Mouse (Mus musculus): ENCODE data around the gene Krt33b. TPM values are rescaled to one million over a fixed set of nuclear protein-coding genes. Genes with fewer than 3 reads are reported as not detected.
A peak's percentile ranks its signal among the peaks of the same experiment; 100 is the strongest.

Gene Krt33b
- total RNA-seq (2021): not detected in 2 replicates
- long read RNA-seq: 0 reads

- no peak for DNase-seq
Observed at GRCm38 (mm10) chr11:100029768-100030167, at the start of gene Krt33b. TSS of gene Krt33b (minus strand) at chr11:100029868.

DNA sequence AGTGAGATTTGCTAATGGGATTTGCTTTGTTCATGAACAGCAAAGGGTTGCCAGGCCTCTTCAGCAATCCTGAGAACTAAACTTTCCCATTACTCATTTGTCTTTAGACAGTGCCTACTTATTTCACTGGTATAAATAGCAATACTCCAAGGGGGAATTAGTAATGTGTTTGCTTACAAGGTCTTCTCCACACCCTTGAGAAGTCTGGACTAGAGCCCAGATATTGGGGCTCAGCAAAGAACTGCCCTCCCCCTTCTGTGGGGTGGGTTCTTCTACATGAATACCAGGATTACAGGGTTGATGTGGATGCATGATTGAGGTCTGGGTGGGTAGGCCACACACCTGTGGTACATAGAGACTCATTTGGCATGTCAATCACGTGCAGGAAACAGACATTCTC, 44.2 kb upstream of the Krt33b start:
- DNase-seq: no peak

DNA sequence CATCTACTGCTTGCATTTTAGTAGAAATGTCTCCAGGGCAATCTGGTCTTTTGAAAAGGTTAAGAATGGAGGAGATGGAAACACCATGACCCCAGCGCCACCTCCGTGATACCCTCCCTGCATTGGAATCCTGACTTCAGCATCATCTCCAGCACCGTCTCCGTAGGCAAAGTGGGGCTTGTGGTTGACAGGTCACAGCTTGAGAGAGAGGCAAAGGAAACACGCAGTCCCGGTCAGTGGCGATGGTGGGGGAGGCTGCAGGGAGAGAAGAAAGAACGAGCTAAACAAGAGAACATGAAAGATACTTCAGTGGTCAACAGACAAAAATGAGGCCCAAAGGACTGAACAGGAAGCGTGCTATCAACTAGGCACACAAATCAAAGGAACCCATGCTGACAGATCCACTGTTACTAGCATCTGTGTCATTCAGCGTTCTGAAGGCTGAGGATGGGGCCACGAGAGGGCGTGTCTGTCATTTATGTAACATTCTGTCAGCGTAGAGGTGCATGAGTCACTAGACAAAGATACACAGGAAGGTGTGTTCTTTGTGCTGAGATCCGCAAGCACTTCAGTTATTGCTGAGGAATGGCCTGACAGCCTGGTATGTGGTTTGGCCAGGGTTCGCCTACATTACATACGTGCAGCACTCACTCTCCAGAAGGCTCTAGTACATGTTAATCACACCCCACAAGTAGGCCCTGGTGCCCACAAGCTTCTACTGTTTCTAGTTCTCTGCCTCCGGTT, 37.8 kb upstream of the Krt33b start:
- no peak for DNase-seq

- DNase-seq: no peak
Observed at GRCm38 (mm10) chr11:100066236-100067010, 36.8 kb upstream of the Krt33b start.

DNA sequence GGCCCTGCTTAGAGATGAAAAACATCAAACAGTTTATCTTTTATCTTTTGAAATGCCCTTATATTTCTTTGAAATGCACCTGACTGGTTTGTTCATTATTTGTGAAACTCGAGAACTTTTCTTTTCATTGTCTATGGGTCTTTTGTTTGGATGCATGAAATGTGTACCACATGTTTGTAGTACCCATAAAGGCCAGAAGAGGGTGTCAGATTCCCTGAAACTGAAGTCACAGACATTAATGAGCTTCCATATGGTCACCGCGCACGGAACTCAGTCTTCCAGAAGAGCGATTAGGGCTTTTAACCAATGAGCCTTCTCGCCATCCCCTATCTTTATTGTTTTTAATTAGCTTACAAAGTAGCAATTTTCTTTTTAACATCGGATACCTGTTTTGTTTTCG, 29.2 kb upstream of the Krt33b start:
- no peak for DNase-seq

DNA sequence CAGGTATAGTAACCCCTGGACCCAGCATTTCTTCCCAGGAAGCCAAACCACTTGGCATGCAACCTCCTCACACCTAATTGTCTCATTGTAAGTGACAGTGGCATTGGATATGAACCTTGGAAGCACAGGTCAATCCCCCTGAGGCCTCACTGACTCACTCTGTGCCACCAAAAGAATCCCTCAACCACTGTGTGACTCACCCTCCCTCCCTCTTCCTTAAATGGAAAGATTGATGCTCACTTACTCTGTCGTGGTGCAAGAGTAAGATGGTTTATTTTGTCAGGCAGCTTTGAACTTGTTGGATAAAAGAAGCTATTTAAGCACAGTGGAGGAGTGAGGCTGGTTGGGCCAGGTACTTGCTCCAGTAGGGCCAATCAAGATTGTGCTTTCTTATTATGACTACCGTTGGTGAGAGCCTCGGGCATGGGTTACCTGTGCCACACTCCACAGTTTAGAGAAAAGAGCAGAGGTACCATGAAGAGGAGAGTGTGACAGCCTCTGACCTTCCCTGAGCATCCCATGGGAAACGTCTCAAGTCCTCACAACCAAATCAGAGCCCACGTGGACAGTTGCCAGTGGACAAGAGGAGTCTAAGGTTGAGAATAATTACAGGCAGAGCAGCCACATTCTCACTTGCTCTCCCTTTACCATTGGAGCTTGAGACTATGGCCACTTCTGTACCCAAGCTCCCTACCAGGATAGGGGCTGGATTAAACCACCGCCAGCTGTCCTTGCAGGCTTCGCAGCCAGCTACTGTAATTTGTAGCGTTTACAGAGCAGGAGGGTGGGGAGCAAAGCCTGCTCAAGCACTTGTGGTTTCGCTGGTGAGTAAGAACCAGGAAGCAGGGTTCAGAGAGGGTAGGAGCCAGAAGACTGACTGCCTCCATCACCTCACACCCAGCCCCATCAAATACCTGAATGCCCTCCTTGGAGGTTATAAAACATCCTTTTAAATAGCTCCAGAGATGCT, 26.3 kb upstream of the Krt33b start:
- DNase-seq: no peak

- no peak for DNase-seq
Observed at GRCm38 (mm10) chr11:100050451-100050850, 20.8 kb upstream of the Krt33b start, which contains the start of gene Krt31. TSS of gene Krt31 (minus strand) at chr11:100050551.

GRCm38 (mm10) chr11:100047193-100047592, 17.5 kb upstream of the Krt33b start:
- no peak for DNase-seq

- DNase-seq: no peak
Observed at GRCm38 (mm10) chr11:100046303-100046866, 16.7 kb upstream of the Krt33b start.

DNA sequence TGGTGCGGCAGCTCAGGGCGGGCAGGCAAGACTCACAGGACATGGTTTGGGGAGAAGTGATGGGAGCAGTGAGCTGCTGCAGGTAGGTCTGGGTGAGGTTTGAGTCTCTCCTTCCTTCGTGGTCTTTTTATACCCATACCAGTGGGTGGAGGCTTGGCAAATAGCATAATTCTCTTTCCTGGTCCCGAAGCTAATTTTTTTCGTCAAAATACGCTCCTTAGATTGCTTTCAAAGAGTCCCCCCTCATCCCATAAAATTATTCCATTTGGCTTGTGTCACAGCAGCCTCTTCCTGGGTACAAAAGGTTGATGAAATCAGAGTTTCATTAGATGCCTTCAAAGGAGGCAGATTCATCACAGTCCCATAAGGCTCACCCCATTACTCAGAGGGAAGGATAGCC, 11.8 kb upstream of the Krt33b start, which contains the start of gene Krt34:
Gene Krt34, minus strand, starts transcription at position 101 of the 400 bp plus-strand sequence.
- no peak for DNase-seq

GRCm38 (mm10) chr11:100021438-100021837, 8.2 kb downstream of the Krt33b start:
- no peak for DNase-seq

DNA sequence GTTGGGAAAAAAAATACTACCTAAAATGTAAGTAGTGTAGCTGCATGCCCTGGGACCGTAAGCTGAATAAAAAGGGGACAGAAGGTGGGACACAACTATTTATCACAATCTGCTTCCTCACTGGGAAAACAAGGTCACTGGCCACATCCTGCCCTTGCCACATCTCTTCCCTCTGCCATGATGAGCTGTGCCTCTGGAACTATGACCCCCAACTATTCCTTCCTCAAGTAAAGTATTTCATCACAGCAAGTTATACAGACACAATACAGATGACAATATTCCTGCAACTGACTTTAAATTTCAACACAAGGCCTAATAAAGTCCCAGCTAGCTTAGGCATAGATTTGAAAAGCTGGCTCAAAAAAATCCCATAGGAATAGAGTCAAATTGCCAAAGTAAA, 10.2 kb downstream of the Krt33b start:
- DNase-seq: no peak

- no peak for DNase-seq
Observed at GRCm38 (mm10) chr11:100016112-100016511, 13.6 kb downstream of the Krt33b start, which contains the start of gene Krt33a. TSS of gene Krt33a (minus strand) at chr11:100016212.

DNA sequence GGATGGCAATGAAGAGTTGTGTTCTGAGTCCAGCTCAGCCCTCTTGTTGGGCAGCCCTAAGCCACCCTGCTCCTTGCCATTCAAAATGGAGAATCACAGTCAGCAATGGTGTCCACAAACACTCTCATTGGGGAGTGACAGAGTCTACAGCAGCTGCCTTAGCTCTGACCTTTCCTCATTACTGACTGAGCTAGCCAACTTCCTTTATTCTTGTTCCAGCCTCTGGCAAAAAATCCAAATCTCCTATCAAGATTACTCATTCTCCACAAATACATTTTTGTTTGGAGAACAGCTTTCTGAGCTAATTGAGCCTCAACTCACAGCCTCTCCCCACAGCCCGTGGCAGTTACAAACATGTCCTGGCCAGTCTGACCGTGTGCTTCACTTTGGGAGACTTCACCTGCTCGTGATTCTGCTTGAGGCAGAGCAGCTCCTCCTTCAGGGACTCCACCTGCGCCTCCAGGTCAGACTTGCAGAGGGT, 15.9 kb downstream of the Krt33b start:
- DNase-seq: no peak

- no peak for DNase-seq
Observed at GRCm38 (mm10) chr11:100010682-100011081, 19.0 kb downstream of the Krt33b start.

- DNase-seq: no peak
Observed at GRCm38 (mm10) chr11:100008336-100008735, 21.3 kb downstream of the Krt33b start.

DNA sequence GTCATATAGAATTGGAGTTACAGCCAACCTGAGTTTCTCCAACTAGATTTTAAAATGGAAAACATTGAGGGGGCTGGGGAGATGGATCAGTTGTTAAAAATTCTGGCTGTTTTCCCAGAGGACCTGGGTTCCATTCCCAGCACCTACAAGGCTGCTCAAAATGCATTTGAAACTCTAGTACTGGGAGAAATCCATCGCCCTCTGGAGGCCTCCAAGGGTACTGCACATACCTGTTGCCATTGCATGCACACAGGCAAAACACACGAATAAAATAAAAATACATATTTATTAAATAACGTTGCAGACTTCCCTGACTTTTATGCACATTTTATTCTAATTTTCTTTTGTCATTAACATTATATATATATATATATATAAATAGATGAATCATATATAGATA, 23.0 kb downstream of the Krt33b start:
- no peak for DNase-seq

- DNase-seq: no peak
Observed at GRCm38 (mm10) chr11:100005905-100006304, 23.8 kb downstream of the Krt33b start.

GRCm38 (mm10) chr11:100004846-100005245, 24.8 kb downstream of the Krt33b start:
- DNase-seq: peak; percentile 29

DNA sequence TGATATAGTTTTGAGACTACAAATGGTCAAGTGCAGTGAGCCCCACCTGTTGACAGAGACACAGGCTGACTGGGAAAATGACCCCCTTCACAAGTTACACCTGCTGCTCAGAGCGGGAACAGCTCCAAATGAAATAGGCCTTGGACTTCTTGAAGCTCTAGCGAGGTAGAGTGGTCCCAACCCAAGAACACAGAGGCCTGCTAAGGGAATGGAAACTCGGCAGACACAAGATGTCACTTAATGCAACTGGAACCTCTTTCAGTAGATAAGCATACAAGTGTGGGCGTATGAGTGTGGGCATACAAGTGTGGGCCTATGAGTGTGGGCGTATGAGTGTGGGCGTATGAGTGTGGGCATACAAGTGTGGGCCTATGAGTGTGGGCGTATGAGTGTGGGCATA, 30.6 kb downstream of the Krt33b start:
- DNase-seq: no peak

DNA sequence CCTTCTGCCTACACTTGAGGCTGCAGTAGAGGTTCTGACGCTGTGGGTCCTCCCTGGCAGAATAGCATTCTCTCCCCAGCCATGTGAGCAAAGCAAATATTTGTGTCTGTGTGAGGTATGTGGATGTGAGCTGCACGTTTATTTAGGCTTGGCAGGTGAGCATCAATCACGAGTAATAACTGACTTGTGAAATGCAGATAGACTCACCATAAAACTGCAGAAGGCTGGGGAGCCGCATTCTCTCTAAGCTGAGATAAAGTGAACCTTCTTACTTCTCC, 35.3 kb downstream of the Krt33b start:
- DNase-seq: no peak
